Mouse (Mus musculus) G1E (cell line): ENCODE measurements around the gene Lix1.

Experiments
- CTCF ChIP-seq: IDR thresholded peaks from 2 replicates; pipeline ENCODE4 v1.5.1; 2012; ENCODE audit warnings: low read depth, low read length, inconsistent platforms, mixed read lengths
- GATA1 ChIP-seq: IDR thresholded peaks from 2 replicates; pipeline ENCODE4 v1.6.1; 2012; ENCODE audit warnings: borderline replicate concordance, low read length, inconsistent platforms, mixed read lengths
- TAL1 ChIP-seq: conservative IDR thresholded peaks from 2 replicates; pipeline ENCODE4 v1.6.1; 2012; ENCODE audit warnings: low read depth, low read length, inconsistent platforms, mixed read lengths

DNA sequence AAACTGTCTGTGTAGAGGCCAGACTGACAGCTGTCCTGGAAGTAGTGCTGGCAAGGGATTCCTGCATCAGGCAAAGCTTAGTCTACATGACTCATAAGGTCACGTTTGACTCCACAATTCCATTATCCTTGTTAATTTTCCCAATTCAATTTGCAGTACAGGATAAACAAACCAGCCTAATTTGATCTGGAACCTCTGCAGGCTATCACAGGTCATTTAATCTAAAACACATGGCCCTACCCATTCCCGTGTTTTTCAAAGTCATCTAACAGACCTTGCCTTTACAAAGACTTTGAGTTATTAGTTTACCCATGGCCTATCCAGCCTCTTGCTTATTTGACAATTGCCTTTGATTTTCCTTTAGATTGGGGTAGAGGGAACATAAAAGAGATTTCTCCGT lies 23.4 kb downstream of the Lix1 start:
- TF ChIP-seq CTCF: no peak
- no peak for TF ChIP-seq GATA1
- no peak for TF ChIP-seq TAL1
